Mouse (Mus musculus) hindbrain, embryonic 11.5 days (tissue): ENCODE results near the gene Dph1. TPM values are rescaled to one million over a fixed set of nuclear protein-coding genes. Genes with fewer than 3 reads are reported as not detected.

ENCODE experiments used
- ATAC-seq: fragments of 200-750 bp; cut with Nextera tagmentation; 2 replicates; pipeline ENCODE4 v1.8.0; 2017; ENCODE audit warnings: mild to moderate bottlenecking, moderate TSS enrichment, moderate library complexity; ENCODE audit not compliant: low FRiP score
- DNase-seq: peaks from one replicate; pipeline ENCODE4 v3.0.0-alpha.2; 2015; ENCODE audit warnings: low spot score
- H3K27ac ChIP-seq: fragments of 300-500 bp; sonication (generic); 2 replicates; pipeline ENCODE4 v1.5.1; 2014; ENCODE audit warnings: mild to moderate bottlenecking, low read depth, low read length
- H3K27me3 ChIP-seq: fragments of 300-500 bp; sonication (generic); 2 replicates; pipeline ENCODE4 v1.6.1; 2014; ENCODE audit warnings: mild to moderate bottlenecking, low read length, moderate library complexity, mixed read lengths; ENCODE audit not compliant: control insufficient read depth, insufficient read depth
- H3K36me3 ChIP-seq: fragments of 300-500 bp; sonication (generic); 2 replicates; pipeline ENCODE4 v1.6.1; 2014; ENCODE audit warnings: mild to moderate bottlenecking, low read length, moderate library complexity, mixed read lengths; ENCODE audit not compliant: control insufficient read depth, insufficient read depth
- H3K4me1 ChIP-seq: fragments of 300-500 bp; sonication (generic); replicated peaks from 2 replicates; pipeline ENCODE4 v1.6.1; 2014; ENCODE audit warnings: low read length, mixed read lengths; ENCODE audit not compliant: control insufficient read depth, insufficient read depth
- H3K4me2 ChIP-seq: fragments of 300-500 bp; sonication (generic); replicated peaks from 2 replicates; pipeline ENCODE4 v1.6.1; 2014; ENCODE audit warnings: mild to moderate bottlenecking, low read depth, low read length
- H3K4me3 ChIP-seq: fragments of 300-500 bp; sonication (generic); 2 replicates; pipeline ENCODE4 v1.5.1; 2014; ENCODE audit warnings: low read depth, low read length
- H3K9ac ChIP-seq: fragments of 300-500 bp; sonication (generic); 2 replicates; pipeline ENCODE4 v1.6.1; 2014; ENCODE audit warnings: low read depth, low read length
- H3K9me3 ChIP-seq: fragments of 300-500 bp; sonication (generic); 2 replicates; pipeline ENCODE4 v1.6.1; 2016; ENCODE audit warnings: low read length; ENCODE audit not compliant: control insufficient read depth
- WGBS: fragments of 180-500 bp; shearing (Covaris S2); extraction: QIAGEN DNeasy Blood & Tissue Kit; methylation state at CpG from one replicate; pipeline ENCODE4 v1.1.7; 2014; 5-methylcytosine and 5-hydroxymethylcytosine counted together
- polyA plus RNA-seq: library from polyadenylated mRNA; unstranded; fragments of >200 nt; fragmentation: Nextera tagmentation; extraction: Ambion mirVana; gene quantifications from 2 replicates; pipeline ENCODE4 v1.2.1, GENCODE M21; 2014

Dph1 gene
- polyA plus RNA-seq, 1 experiment from 2014 or later: 14.1 TPM

DNA sequence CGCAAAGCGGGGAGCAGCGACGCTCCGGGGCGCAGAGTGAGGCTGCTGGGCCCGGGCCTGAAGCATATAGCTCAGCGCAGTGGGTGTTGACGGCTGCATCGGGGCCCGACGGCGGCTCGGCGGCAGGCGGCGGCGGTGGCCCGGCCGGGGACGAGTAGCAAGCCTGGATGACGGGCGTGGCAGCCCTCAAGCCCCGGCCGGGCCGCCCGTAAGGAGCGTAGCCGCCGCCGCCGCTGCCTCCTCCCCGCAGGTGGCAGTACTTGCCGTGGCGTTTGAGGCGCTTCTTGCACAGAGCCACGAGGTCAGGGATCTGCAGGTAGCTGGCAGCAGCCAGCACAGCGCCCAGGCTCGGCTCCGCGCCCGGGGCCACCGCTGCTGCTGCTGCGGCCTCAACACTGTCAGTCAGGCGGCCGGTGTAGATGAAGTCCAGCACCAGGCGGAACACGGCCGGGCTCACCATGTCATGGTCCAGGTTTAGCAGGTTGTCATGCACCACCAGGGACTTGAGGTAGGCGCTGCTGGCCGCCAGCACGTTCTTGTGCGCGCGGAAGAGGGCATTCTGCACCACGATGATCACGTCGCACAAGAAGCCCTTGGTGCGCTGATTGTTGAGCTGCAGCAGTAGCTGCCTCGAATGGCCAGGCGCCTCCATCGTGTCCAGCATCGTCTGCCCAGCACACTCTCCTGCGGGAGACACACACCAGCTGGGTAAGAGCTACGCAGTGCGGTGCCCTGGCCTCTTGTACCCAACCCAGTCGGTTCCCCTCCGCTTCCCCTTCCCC, 24.0 kb downstream of the Dph1 start:
- ATAC-seq (no peak), DNase-seq (peak; percentile 59)
- peak overlapping the region; percentile 31 for H3K4me2 ChIP-seq
- no peak overlapping the region for H3K27ac ChIP-seq
- WGBS: 1% methylated on average over 68 of the region's 68 CpGs
- peaks cover 91% of the 10 kb centered on the region for H3K27me3 ChIP-seq
- H3K9ac ChIP-seq: peak overlapping the region; percentile 34; the same call in 1 of the 2 replicates
- H3K4me1 ChIP-seq: peaks cover 23% of the 10 kb centered on the region
- H3K36me3 ChIP-seq: no peaks in the 10 kb centered on the region
- H3K4me3 ChIP-seq: peak overlapping the region; percentile 22
- no peaks in the 10 kb centered on the region for H3K9me3 ChIP-seq

DNA sequence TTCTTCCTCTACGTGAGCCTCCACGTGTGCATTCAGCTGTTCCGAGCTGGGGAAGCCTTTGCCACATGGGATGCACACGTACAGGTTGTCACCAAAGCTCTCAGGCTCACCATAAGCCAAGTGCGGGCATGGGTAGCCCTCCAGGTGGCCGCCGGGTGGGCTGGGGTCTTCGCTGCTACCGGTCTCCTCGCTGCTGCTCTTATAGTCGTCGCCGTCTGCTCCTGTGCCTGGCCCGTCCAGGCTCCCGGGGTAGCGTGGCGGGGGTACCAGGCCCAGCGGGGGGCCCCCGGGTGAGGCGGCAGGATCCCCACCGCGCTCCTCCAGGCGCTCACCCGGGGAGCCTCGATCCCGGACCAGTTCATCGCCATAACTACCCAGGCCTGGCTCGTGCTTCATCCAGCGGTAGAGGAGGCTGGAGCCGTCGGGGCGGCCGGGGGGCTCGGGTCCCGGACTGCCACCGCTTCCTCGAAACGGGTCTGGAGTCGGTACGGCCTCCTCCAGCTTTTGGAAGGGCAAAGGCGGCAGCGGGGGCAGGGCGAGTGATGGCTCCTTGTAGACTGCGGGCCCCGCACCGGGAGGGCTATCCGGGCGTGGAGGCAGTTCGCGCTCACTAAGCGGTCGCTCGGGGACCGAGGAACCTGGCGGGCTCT, 24.7 kb downstream of the Dph1 start:
- Histone ChIP-seq H3K4me2 (peak overlapping the region; percentile 31), H3K9ac (peak overlapping the region; percentile 34; the same call in 1 of the 2 replicates), H3K27me3 (peaks cover 84% of the 10 kb centered on the region), H3K36me3 (peaks cover 2% of the 10 kb centered on the region; the same call in 1 of the 2 replicates), H3K27ac (no peak overlapping the region), H3K4me3 (peak overlapping the region; percentile 22), H3K9me3 (no peaks in the 10 kb centered on the region), H3K4me1 (peaks cover 21% of the 10 kb centered on the region)
- DNase-seq (peak; percentile 56), ATAC-seq (no peak)
- WGBS: 3% methylated on average over 53 of the region's 55 CpGs

DNA sequence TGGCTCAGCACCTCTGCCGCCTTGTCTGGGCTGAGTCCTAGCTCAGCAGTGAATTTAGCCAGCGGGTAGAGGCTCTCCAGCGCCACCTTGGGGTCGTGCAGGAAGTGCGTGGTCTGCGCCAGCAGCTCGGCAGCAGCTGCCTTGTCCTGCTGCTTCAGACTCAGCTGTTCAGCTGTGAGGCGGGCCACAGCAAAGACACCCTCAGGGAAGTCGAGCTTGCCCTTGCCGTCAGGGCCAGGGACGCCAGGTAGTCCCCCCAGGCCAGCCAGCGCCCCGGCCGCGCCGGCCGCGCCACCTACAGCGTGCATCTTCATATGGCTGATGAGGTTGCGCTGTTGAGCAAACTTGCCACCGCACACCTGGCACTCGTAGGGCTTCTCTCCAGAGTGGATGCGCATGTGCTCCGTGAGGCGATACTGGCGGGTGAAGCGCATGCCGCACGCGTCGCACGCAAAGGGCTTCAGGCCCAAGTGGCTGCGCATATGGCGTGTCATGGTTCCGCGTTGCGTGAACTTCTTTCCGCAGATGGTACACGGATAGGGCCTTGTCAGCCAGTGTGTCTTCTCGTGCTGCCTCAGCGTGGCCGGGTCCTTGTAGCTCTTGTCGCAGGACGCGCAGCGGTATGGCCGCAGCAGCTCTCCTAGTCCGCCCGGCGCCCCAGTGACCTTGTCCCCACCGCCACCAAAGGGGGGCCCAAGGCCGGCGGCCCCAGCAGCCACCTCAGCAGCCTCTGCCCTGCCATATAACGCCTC, 25.4 kb downstream of the Dph1 start:
- Histone ChIP-seq H3K4me1 (peaks cover 20% of the 10 kb centered on the region), H3K36me3 (peaks cover 2% of the 10 kb centered on the region; the same call in 1 of the 2 replicates)

DNA sequence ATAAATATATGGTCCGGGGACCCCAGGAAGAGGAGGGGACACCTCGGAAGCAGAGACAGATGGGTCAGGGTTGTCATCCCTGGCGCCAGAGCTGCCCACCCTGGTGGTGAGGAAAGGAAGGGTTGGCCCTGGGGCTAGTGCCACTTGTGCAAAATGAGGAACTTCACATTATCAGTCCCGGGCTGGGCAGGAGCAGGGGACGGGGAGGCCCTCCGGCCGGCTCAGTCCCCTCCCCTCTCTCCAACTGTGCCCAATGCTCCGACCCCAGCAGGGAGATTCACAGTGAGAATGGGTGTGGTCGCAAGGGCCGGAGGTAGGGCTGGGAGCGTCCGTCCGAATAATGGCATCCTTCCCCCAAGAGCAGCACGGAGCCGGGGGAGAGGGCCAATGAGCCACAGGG, 26.3 kb downstream of the Dph1 start:
- ATAC-seq (no peak), DNase-seq (no peak)
- Histone ChIP-seq H3K4me2 (no peak overlapping the region), H3K9me3 (no peaks in the 10 kb centered on the region), H3K4me3 (no peak overlapping the region), H3K36me3 (peaks cover 2% of the 10 kb centered on the region; the same call in 1 of the 2 replicates), H3K27me3 (peaks cover 68% of the 10 kb centered on the region), H3K4me1 (peaks cover 15% of the 10 kb centered on the region), H3K27ac (no peak overlapping the region), H3K9ac (0 out of 2 replicates have a peak overlapping the region, but pooled peaks have one; percentile 31)
- WGBS: 19% methylated on average over 15 of the region's 15 CpGs

More for the DNA sequence above, 25.4 kb downstream of the Dph1 start:
- ATAC-seq (no peak), DNase-seq (peak; percentile 65)
- Histone ChIP-seq H3K27me3 (peaks cover 77% of the 10 kb centered on the region), H3K4me2 (peak overlapping the region; percentile 7; the same call in 1 of the 2 replicates), H3K27ac (no peak overlapping the region), H3K4me3 (peak overlapping the region; percentile 22), H3K9me3 (no peaks in the 10 kb centered on the region), H3K9ac (no peak overlapping the region)
- WGBS: 4% methylated on average over 51 of the region's 54 CpGs

DNA sequence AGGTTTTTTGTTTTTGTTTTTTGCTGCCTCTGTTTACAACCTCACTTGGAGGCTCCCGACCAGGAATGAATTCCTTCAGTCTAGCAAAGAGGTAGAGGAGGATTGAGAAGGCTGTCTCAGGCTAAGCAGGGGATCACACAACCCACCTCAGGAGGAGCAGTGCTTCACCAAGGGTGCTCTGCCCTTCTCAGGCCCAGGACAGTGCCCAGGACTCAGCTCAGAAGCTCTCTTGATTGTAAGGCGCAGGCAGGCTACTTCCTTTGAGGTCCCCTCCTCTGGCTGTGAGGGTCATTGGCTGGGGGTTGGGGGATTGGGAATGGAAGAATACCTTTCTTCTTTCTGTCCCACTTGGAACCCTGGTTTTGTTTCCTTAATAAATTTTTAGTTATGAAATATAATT, 27.0 kb downstream of the Dph1 start:
- WGBS: 76% methylated on average over 2 of the region's 2 CpGs
- Histone ChIP-seq H3K9me3 (no peaks in the 10 kb centered on the region), H3K4me2 (no peak overlapping the region), H3K4me3 (no peak overlapping the region), H3K4me1 (peaks cover 15% of the 10 kb centered on the region), H3K27me3 (peaks cover 61% of the 10 kb centered on the region), H3K36me3 (peaks cover 2% of the 10 kb centered on the region; the same call in 1 of the 2 replicates), H3K9ac (no peak overlapping the region), H3K27ac (no peak overlapping the region)
- ATAC-seq: no peak
- DNase-seq: no peak

DNA sequence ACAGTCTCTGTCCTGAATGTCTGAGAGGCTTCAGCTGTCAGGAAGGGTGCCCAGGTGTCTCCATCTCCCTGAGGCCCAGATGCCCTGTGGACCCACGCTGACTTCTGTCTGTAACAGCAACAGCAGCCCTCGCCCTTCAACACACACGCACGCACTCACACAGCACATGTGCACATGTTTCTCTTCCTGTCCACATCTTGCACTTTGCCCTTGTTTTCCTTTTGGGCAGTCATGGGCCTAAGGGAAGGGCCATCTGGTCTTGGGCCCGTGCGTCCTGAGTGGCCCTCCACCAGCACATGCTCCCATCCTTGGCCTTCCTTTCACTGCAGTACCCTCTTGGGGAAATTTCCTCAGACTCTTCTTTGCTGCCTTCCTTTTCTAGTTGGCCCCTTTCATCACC, 27.7 kb downstream of the Dph1 start:
- H3K9me3 ChIP-seq: no peaks in the 10 kb centered on the region
- H3K4me1 ChIP-seq: peaks cover 11% of the 10 kb centered on the region
- peaks cover 2% of the 10 kb centered on the region; the same call in 1 of the 2 replicates for H3K36me3 ChIP-seq
- H3K4me3 ChIP-seq: no peak overlapping the region
- DNase-seq (no peak), ATAC-seq (no peak)
- no peak overlapping the region for H3K4me2 ChIP-seq
- WGBS: 80% methylated on average over 6 of the region's 6 CpGs
- peaks cover 55% of the 10 kb centered on the region for H3K27me3 ChIP-seq
- no peak overlapping the region for H3K27ac ChIP-seq
- H3K9ac ChIP-seq: no peak overlapping the region

DNA sequence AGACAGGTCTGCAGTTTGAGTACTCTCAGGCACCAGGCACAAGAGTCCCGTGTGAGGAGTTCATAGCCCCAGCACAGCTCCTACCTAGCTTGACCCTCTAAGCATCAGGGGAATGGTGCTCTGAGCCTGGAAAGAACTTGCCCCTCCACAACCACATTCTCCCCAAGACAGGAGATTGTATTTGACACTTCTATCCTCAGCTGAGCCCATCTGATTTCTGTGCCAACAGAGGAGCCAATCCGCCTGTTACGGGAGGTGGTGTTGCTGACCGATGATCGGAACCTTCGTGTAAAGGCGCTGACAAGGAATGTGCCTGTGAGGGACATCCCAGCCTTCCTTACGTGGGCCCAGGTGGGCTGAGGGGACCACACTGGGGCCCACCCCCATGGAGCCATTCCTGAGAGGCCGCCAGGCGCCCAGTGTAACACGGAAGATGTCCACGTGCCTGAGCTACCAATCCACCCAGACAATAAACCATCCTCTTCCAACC, 28.4 kb downstream of the Dph1 start:
- H3K4me3 ChIP-seq: no peak overlapping the region; the same call in 1 of the 2 replicates
- 91% methylated on average over 12 of the region's 12 CpGs for WGBS

DNA sequence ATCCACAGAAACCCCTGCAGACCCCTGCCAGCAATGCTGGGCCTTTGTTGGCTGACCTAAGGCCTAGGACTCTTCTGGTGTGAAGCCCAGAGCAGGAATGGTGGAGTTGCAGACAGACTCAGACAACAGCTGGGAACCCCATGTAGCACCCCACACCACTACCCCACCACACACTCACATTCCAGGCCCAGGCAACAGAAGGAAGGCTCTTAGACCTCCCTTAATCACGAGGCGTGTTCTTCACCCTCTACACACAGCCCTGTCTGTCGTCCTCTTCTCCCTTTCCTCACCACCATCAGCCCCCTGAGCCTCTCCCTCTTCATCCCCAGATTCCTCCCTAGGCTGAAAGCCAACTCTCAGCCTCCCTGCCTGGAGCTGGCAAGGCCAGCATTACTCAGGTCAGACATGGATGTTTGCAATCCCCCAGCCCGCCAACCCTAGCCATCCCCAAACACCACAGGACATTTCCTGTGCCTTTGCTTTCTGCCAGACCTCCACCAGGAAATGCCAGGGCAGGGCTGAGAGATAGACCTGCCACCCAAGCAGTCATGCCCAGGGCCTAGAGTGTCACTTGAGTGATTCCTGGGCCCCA, 29.5 kb downstream of the Dph1 start:
- H3K4me3 ChIP-seq: no peak overlapping the region
- H3K9ac ChIP-seq: no peak overlapping the region
- no peak overlapping the region for H3K27ac ChIP-seq
- ATAC-seq (no peak), DNase-seq (no peak)
- WGBS: 61% methylated on average over 4 of the region's 4 CpGs
- H3K36me3 ChIP-seq: peaks cover 2% of the 10 kb centered on the region; the same call in 1 of the 2 replicates
- H3K4me2 ChIP-seq: no peak overlapping the region
- H3K27me3 ChIP-seq: peaks cover 36% of the 10 kb centered on the region
- H3K9me3 ChIP-seq: no peaks in the 10 kb centered on the region
- peaks cover 3% of the 10 kb centered on the region for H3K4me1 ChIP-seq

More for the DNA sequence above, 28.4 kb downstream of the Dph1 start:
- no peak overlapping the region for H3K4me2 ChIP-seq
- H3K36me3 ChIP-seq: peaks cover 2% of the 10 kb centered on the region; the same call in 1 of the 2 replicates
- peaks cover 47% of the 10 kb centered on the region for H3K27me3 ChIP-seq
- H3K9me3 ChIP-seq: no peaks in the 10 kb centered on the region
- H3K9ac ChIP-seq: no peak overlapping the region
- peaks cover 6% of the 10 kb centered on the region for H3K4me1 ChIP-seq
- no peak overlapping the region for H3K27ac ChIP-seq
- ATAC-seq (no peak), DNase-seq (no peak)
